Mouse (Mus musculus): ENCODE measurements around the gene Src. TPM values are rescaled to one million over a fixed set of nuclear protein-coding genes. Genes with fewer than 3 reads are reported as not detected.
A peak's percentile ranks its signal among the peaks of the same experiment; 100 is the strongest.

Src gene
- polyA plus RNA-seq, 1 experiment from 2014 or later = 32.5 TPM

DNA sequence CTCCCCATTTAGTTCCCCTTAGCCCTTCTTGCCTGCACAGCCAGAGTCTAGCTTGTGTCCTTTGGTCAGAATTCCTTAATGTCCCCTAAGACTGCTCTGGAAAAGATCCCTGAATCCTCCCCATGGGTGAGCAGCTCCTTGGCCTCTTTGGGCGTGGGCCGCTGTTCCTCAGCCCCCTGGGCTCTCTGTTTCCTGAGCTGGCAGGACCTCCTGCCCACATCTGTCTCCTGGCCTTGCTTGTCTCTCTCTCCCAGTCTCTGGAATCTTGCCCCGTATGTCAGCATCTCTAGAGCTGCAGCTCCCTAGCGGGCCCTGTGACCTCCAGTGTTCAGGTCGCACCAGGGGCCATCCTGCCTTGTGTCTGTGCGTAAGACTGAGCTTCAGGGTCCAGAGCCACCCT, 101.2 kb downstream of the Src start:
- ATAC-seq (ENCODE audit: low read depth) = no peak
- Histone ChIP-seq H3K4me2 (no peak overlapping the region), H3K4me3 (no peak overlapping the region), H3K4me1 (replicated peaks) (peaks cover 44% of the 10 kb centered on the region), H3K9me3 (no peaks in the 10 kb centered on the region), H3K27ac (replicated peaks) (peak overlapping the region; percentile 5; the same call in 1 of the 2 replicates), H3K27me3 (no peaks in the 10 kb centered on the region), H3K36me3 (no peaks in the 10 kb centered on the region), H3K9ac (no peak overlapping the region)
- 68% methylated on average over 6 of the region's 6 CpGs for WGBS

DNA sequence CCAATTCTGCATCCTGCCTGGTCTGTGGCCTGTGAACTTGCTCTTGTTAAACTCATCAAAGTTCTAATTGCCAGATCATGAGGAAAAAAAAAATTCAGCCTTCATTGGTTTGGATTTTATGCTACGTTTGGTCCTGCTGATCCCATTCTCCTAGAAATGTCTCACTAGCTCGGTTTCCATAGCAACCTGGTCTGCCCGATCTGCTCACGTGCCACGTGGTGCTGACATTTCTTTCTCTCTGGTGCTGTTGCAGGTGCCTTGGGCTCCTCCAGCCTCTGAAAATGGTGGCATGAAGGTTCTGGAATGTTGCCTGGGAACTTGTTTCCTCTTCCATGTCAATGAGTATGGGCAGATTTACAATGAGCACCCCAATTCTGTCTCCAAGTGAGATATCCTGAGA, 102.3 kb downstream of the Src start:
- Histone ChIP-seq H3K9ac (0 out of 2 replicates have a peak overlapping the region, but pooled peaks have one; percentile 31), H3K9me3 (no peaks in the 10 kb centered on the region), H3K27me3 (no peaks in the 10 kb centered on the region), H3K36me3 (no peaks in the 10 kb centered on the region), H3K4me2 (no peak overlapping the region), H3K4me3 (no peak overlapping the region), H3K4me1 (replicated peaks) (peaks cover 42% of the 10 kb centered on the region), H3K27ac (replicated peaks) (peak overlapping the region; percentile 61)
- 18% methylated on average over 5 of the region's 5 CpGs for WGBS
- no peak for ATAC-seq (ENCODE audit: low read depth)

Other genes starting within 250 kb of the Src start
- 6.5 and 7.8 TPM in 2 replicates for gene Rbl1, start 213.9 kb upstream of the Src start, polyA plus RNA-seq (2015; fragmentation: Nextera tagmentation; extraction: Ambion mirVana)
- 214 and 222 TPM in 2 replicates for gene Rpn2, start 139.4 kb upstream of the Src start, polyA plus RNA-seq (2015; fragmentation: Nextera tagmentation; extraction: Ambion mirVana)
- 0.42 and 0.80 TPM in 2 replicates for gene Mroh8, start 138.9 kb upstream of the Src start, polyA plus RNA-seq (2015; fragmentation: Nextera tagmentation; extraction: Ambion mirVana)
- gene Ghrh, start 70.9 kb upstream of the Src start, polyA plus RNA-seq (2015; fragmentation: Nextera tagmentation; extraction: Ambion mirVana) = 0.57 and 0.68 TPM in 2 replicates
- 77.6 and 89.9 TPM in 2 replicates for gene Manbal, start 50.9 kb upstream of the Src start, polyA plus RNA-seq (2015; fragmentation: Nextera tagmentation; extraction: Ambion mirVana)
- 4,054 and 4,218 TPM in 2 replicates for gene Nnat, start 141.6 kb downstream of the Src start, polyA plus RNA-seq (2015; fragmentation: Nextera tagmentation; extraction: Ambion mirVana)
- gene Blcap, start 152.8 kb downstream of the Src start, polyA plus RNA-seq (2015; fragmentation: Nextera tagmentation; extraction: Ambion mirVana) = 165 TPM in 2 replicates

Data from neural tube, embryonic 13.5 days (tissue).